Mouse (Mus musculus): ENCODE measurements around the gene Plcxd3.

Plcxd3 gene

GRCm38 (mm10) chr15:4375423-4376220 is at the start of gene Plcxd3:
TSS of gene Plcxd3 (plus strand) at chr15:4375491.
- DNase-seq, result peak; percentile 17

DNA sequence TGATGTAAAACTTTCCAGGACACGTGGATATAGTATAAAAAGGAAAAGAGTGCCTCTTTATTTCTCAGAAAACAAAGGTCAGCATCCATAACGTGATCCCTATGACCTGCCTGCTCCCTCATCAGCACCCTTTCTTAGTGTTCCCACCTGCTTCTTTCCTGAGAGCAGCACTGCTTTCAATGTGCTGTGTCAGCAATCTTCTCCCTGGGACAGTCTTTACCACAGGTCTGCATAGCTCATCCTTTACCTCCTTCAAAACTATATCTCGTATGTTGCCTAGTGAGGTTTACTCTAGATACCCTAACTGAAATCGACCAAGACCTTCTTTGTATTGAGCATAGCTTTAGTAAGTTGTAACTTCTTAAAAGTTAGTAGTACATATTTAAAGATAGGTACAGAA is 43.4 kb upstream of the Plcxd3 start:
- DNase-seq, result no peak

- DNase-seq, result no peak
Measured at GRCm38 (mm10) chr15:4341620-4342019, 33.7 kb upstream of the Plcxd3 start.

DNA sequence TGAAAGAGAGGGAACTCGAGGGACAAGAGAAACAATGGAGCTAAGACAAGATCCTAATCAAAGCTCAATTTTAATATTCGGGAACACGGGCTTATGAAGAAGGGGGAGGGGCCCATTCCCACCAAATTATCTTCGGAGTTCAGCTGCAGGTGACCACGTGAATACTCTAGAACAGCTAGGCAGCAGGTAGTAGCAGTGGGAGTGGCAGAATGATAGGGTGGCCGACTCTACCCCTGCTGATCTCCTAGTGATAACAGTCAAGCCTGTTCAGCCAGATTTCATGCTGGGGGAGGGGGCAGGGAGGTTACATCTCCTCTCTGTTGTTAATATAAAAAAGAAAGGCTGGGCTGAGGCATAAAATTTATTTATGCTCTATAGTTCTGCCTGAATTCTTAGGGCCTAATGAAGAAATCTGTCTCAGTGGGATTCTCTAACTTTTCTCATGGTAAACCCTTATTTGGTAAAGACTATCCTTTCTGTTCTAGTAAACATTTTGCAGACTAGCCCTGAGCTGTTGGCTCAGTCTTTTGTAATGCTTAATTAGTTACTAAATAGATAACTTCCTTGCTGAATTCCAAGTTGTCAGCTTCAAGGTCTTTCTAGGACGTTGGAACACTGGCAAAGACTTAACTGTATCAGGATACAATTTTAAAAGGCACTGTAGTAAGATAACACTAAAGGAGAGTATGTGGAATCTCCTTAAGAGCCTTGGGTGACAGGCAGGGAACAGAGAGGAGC is 26.3 kb upstream of the Plcxd3 start:
- no peak for DNase-seq

DNA sequence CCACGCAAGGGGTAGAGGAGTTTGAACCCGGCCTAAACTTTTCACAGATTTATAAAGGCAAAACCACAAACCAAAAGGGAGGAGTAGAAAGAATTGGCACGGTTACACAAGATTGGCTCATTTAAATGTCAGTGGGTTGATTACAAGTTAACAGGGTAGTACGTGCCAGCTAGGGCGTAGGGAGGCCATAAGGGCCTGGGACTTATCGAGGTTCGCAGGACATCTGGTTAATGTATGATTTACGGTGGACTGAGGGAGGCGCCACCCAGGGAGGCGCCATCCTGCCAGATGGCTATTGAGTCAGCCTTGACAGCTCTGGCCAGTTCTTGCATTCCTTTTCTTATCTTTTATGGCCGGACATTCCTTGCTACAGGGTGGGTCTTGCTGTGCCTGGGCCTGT is 18.9 kb upstream of the Plcxd3 start:
- DNase-seq, result peak; percentile 12

GRCm38 (mm10) chr15:4357706-4358105 is 17.6 kb upstream of the Plcxd3 start:
- no peak for DNase-seq

GRCm38 (mm10) chr15:4367801-4368200 is 7.5 kb upstream of the Plcxd3 start:
- DNase-seq, result no peak

DNA sequence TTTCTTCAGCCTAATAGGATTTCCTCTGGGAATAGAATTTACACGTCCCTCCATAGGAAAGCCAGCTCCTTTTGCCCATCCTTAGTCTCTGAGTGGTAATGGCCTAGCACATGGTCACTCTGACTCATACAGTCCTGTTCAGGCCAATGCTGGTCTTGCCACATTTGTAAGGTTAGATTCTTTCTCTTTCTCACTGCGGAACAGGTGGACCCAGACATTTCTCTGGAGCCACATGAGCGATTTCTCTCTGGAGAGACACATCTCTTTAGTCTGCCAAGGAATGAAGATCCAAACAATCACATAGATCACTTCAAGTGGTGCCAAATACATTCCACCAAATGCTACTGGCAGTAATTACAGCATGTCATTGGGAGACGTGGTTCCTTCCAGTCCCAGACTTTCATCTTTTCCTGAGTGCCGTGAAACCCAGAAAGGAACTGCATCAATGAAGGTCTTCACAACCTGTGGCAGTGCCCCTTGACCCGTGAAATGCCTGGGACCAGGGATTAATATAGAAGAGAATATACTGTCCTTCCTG is 769 bp upstream of the Plcxd3 start:
- DNase-seq, result no peak

DNA sequence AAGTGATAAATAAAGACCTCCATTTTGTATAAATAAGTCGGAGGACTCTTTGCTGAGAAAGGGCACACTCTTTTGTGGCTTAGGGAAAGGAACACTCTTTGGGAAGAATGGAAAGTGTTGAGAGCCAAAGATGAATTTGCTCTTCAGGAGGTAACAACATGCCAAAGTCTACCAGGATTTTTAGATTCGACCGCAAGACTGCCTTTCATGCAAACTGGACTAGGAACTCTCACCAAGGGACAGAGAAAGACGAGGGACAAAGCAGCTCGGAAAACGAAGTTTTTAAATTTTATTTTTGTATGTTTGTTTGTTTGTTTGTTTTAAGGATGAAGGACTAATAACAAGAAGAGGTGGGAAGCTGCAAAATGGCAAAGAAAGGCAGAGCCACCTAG is 264 bp upstream of the Plcxd3 start:
- DNase-seq, result no peak

DNA sequence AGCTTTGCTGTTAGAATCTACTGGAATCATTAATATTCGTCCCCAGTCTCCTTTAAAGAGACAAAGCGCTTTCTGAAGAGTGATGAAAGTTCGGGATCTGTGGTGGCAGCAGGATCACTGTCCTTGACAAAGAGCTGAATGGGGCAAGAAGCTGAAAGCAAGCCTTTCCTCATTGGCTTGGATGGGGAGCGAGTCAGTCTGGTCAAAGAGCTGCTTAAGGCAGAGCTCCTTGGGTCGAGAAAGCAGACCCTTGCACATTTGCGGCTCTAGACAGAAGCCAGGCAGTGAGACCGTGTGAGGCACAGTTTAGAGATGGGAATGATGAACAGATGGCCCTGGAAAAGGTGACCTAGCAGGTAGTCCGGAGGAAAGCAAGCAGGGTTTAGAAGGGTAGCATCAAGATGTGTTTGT is 935 bp downstream of the Plcxd3 start:
- no peak for DNase-seq

- DNase-seq, result no peak
Measured at GRCm38 (mm10) chr15:4378766-4379165, 3.5 kb downstream of the Plcxd3 start.

DNA sequence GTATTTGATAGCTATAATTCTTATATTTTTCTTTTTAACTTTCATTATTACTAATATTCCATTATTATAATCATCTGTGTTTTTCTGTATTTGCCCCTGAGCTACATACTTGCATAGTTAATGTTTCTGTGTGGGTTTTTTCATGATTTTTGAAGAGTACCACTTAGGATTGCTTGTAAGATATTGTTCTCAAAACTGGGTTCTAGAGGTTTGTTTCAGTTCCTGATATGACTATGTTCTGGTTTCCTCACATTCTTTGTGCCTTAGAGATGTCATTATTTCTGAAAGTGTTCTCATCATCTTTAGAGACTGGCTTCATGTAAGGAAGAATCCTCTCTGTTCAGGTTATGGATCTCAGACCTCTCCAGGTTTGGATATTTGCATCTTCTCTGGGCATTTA is 12.5 kb downstream of the Plcxd3 start:
- DNase-seq, result no peak

DNA sequence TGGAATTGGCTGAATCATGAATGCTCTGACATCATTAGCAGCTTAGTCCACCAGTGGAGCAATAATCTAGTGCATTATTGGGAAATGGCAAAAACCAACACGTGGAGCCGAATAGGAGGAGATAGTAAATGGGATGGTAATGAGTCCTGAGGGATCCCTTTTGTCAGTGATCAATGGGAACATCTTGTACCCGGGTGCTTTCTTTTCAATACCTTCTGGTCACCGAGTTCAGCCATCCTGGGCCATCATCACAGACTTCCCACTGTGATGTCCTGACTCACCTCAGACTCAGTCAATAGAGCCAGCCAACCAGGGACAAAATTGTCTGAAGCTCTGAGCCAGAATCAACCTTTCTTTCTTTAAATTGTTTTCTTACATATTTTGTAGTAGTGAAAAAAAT is 24.8 kb downstream of the Plcxd3 start:
- DNase-seq, result no peak

DNA sequence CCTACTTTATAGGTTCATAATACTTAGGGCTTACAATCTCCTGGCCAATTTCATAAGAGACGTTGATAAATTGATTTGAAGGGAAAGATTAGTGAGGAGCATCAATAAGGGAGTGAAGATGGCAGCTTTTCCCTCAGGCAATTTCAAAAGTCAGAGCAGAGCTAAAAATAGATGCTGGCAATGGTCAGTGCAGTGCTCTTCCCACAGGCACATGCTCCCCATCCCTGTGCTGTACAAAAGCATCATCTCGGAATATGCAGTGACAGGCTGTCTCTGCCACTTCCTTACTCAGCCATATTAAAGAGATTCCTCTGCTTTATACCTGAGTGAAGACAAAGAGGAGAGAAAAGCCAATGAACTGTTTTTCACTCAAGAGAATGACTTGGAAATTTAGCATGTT is 36.0 kb downstream of the Plcxd3 start:
- DNase-seq, result no peak

DNA sequence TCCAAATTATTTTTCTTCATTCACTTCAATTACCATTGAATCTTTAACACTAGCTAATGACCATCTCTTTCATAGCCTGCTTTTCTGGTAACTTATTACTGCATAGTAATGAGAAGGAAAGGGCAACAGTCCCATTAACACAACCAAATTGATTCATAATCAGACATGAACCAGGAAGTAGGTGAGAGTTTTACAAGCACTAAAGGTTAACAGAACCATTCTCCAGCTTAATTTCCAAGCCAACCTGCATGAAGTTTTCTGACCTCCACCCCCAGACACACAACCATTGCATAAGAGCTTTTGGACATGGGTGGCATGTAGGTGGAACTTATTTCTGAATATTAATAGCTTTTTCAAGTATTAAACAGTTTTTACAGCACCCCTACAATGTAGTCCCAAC is 64.8 kb downstream of the Plcxd3 start:
- DNase-seq, result no peak

GRCm38 (mm10) chr15:4496182-4496581 is 120.9 kb downstream of the Plcxd3 start:
- DNase-seq, result no peak

DNA sequence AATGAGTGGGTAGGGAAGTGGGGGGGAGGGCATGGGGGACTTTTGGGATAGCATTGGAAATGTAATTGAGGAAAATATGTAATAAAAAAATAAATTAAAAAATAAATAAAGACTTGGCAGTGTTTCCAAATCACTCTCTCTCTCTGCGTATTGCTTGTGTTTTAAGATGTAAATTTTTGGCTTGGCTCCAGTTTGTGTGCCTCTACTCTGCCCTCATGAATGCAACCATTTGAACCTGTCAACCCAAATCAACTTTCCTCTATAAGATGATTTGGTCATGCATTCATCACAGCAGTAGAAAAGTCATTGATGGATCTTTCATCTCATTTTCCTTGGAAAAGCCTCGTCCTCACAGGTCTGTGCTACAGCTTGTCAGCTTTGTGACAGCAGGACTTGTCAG is 121.7 kb downstream of the Plcxd3 start:
- no peak for DNase-seq

DNA sequence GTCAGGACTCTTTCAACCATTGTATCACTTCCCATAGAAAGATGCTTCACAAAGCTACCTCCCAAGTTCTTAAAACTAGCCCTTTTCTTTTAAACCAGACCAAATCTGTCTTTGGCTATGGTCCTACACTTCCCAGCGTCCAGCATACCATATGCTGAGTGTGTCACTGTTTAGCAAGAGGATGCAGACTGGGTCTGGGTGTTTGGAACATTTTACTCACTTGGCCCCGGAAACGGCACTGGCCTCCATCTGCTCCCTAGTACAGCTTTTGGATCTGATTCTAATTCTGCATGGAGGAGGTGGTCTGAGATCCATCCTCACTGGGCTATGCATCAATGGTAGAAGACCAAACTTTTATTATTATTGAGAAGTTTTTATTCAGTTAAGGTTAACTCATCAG is 122.7 kb downstream of the Plcxd3 start:
- no peak for DNase-seq

- DNase-seq, result no peak
Measured at GRCm38 (mm10) chr15:4503366-4503765, 128.1 kb downstream of the Plcxd3 start.

- no peak for DNase-seq
Measured at GRCm38 (mm10) chr15:4503826-4504225, 128.5 kb downstream of the Plcxd3 start.

DNA sequence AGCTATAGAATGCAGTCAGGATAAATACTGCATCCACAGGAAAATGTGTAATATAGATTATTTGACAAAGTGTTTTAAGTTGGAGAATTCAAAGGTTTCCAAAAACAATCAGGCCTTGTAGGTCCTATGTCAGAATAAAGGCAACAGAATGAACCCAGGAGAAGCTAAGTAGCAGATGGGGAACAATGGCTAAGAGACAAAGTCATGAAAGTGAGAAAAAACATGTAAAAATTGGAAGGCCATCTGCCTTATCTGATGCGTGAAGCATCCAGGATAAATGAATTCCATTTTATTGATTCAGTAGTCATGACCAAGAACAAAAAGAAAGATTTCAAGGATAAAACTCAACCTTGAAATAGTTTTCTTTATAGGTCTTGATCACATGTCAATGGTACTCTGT is 139.4 kb downstream of the Plcxd3 start:
- no peak for DNase-seq

DNA sequence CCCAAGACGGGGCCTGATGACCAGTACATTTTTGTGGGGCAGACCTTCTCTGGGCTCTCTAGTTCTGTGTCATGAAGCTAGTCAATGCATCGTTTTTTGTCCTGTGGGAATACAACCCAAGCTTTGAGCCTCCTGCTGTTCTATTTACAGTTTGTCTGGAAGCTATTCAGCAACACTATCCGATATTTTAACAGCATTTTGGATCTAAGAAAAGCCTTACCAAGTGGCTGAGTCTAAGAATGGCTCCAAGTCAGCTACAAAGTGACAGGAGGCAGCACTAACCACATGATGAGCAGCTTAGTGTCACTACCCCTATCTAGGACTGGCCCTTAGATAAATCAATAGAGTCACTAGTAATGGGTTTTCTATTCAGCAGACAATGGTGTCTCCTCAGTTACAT is 149.3 kb downstream of the Plcxd3 start:
- no peak for DNase-seq

DNA sequence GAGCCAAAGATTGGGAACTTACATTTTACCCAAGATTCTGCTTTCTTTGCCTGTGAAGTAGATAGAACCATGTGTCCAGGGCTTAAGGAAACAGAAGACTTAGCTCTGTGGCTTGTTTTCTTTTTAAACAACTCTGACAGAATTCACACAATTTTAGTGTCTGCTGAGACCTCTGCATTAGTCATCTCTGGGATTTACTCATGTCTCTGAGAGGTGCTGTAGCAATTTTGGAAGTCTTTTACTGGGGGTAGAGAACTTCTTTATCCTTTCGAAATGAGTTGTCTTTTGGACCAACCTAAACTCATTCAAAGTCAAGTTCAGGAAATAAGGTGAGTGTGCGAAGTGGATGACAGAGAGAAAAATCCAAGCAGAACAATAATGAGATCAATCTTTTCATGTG is 158.4 kb downstream of the Plcxd3 start:
- no peak for DNase-seq

DNA sequence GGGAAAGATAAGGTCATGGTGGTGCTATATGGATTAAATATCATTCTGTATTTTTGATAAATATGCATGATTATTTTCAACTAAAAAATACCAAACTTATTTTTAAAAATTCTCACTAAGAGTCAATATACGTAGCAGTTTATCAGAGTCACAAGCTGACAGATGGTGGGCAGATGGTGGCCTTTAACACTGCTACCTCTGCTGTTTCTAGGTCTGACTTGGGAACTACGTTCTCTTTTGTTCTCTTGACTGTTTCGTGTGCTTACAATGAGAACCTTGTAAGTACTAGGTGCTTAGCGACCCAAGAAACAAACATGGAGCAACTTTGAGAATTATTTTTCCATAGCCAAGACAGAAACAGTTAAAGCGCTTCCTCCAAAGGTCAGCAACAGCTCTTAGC is 183.8 kb downstream of the Plcxd3 start:
- DNase-seq, result no peak

Measured in kidney, adult 18-20 months (tissue).